Mouse (Mus musculus): ENCODE measurements at regions not wholly inside any gene's neighbourhood (a gene's known extent, or its start where the extent isn't known, plus 50 kb on each side); places are given as distances from the start of the nearest gene placed in this dataset.

- DNase-seq = no peak
- intact Hi-C loops (cut with DNase I) = no loop called here
Measured at GRCm38 (mm10) chr2:74363255-74363654, 216.0 kb downstream of the Lnpk start.

DNA sequence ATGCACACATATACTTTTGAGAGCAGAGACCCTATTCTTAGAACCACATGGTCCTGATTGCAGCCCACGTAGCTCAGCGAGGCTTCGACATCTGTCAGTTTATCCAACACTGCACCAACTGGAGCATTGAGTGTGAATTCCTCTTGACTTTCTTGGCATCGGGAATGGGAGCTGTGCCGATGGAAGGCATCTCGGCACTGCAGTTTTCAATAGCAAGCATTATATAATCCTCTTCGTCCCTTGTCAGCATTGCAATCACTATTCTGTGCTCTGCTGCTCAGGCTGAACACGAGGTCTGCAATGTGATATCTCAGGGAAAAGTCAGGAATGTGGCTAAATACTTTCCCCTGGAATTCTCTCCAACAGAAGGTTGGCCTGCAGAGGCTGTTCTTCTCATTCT is 224.6 kb downstream of the Lnpk start:
- peak in 1 of 2 experiments; percentile 8 for DNase-seq
- intact Hi-C loops (cut with DNase I) = no loop called here

- intact Hi-C loops (cut with DNase I) = no loop called here
- no peak for DNase-seq
Measured at GRCm38 (mm10) chr2:74349809-74350208, 229.4 kb downstream of the Lnpk start.

- intact Hi-C loops (cut with DNase I) = no loop called here
- no peak for DNase-seq
Measured at GRCm38 (mm10) chr2:74306301-74306700, 272.9 kb downstream of the Lnpk start.

- intact Hi-C loops (cut with DNase I) = loop anchor here (2.0 to 5.0 kb wide), 2 partner anchors 234 to 360 kb away; no protein-coding TSS in a partner anchor
- no peak for DNase-seq
Measured at GRCm38 (mm10) chr2:74300885-74301451, 278.3 kb downstream of the Lnpk start.

- intact Hi-C loops (cut with DNase I) = loop anchor here (2.0 to 5.0 kb wide), 2 partner anchors 233 to 360 kb away; no protein-coding TSS in a partner anchor
- peak; percentile 22 to 43 for DNase-seq
Measured at GRCm38 (mm10) chr2:74300366-74300791, 278.9 kb downstream of the Lnpk start.

- intact Hi-C loops (cut with DNase I) = no loop called here
- no peak for DNase-seq
Measured at GRCm38 (mm10) chr2:74292641-74293040, 286.6 kb downstream of the Lnpk start.

DNA sequence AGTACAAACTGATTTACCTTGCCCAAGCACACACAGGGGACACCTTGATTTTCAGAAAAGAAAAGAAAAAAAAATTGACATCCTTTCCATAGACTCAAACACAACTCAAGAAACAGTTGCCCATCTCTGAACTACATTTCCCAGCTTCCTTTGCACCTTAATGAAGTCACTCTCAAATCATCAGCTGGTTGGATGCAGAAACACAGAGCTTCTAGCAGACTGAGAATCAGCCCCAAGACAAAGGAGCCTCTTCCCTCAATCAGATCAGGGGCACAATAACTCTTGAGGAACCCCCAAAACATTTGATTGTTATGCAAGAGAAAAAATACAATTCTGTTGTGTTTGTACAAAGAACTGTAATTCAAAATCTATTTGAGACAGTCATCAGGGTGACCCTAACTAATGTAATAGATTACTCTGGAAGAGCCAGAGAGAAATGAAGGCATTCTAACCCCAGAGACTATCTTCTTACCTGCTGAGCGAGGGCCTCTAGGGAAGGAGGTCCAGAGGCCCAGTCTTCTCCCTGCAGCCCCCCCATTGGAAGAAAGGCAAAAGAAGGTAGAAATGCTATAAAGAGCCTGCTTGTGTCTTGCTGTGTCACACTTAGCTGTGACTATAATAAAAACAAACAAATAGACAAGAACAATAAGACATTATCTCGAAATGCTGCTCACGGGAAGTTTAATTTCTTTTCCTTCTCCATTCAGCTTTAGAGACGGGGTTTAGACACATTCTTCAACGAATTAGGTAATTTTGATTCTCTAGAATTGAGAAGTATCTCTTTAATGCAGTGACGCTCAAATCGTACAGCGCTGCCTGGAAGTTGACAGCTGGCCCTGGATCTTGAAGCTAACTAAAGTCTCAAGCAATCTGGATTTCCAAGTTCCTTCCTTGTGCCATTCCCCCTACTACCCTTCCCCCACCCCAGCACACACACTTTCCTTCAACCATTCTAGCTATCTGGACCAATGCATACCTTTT is 287.5 kb downstream of the Lnpk start:
- intact Hi-C loops (cut with DNase I) = no loop called here
- no peak for DNase-seq

DNA sequence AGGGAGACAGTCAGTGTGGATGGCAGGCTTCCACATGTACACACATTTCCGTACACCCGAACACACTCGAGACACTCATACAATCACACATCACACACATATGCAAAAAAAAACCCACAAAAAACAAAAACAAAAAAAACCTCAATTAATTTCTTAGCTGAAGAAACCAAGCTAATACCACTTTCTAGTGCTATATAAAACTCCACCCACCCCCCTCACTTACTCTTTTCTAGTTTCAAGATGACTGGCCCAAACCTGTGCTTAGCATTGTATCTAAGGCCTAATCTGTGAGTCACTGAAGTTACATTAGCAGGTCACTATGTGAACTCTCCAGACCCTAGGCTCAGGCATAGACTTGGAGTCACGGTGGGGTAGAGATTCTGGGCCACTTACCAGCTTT is 293.6 kb downstream of the Lnpk start:
- no peak for DNase-seq
- intact Hi-C loops (cut with DNase I) = no loop called here

DNA sequence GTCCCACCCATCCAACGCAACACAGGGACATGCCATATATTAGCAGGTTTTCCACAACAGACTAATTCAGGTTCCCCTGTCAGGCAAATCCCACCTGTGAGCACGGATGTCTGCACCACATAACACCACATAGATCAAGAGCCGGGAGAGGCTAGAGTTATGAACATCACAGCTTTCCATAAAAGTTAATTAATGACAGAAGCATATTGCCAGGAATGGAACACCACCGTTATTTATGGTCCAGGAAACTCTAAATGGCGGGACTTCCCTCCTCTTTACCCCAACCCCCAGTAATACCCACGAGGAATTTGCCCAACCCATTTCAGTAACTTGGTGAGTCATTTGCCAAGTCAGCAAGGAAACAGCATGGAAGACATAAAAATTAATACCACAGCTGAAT is 314.3 kb downstream of the Lnpk start:
- intact Hi-C loops (cut with DNase I) = no loop called here
- no peak for DNase-seq

- DNase-seq = no peak
- intact Hi-C loops (cut with DNase I) = no loop called here
Measured at GRCm38 (mm10) chr2:74257034-74257781, 322.0 kb downstream of the Lnpk start.

DNA sequence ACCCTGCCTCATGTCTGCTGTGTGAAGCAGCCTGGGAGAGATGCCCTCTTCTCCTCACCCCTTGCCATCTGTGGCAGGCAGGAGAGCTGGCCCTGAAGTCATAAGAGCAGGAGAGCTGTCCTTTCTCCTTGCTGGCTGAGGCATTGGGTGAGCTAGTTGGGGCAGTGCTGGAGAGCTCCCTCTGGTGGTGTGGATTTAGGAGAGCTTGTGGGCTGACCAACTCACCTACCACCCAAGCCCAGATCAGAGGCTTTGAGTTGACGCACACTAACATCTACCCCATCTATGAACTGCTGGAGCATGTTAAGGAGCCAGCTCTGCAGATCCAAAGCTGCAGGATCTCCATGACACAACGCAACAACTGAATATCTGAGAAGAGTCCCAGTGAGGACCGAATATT is 331.7 kb downstream of the Lnpk start:
- intact Hi-C loops (cut with DNase I) = loop anchor here (2.0 kb wide), 1 partner anchor 181 kb away; no protein-coding TSS in a partner anchor
- no peak for DNase-seq

DNA sequence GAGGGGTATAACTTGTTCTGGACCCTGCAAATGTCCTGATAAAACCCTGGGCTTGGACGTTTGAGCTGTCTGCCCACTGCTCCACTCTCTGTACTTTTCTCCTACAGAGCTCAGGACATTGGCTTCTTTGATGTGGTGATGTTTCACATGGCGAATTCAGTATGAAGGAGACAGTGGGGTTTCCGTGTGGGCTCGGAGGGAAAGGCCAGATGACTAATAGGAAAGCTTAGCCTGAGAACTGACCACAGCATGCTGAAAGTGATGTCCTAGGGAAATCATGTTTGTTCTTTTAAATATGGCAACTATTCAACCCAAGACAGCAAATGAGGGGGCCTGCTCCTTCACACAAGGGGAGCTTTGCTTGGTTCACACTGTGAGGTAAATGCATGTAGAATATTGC is 332.6 kb downstream of the Lnpk start:
- no peak for DNase-seq
- intact Hi-C loops (cut with DNase I) = loop anchor here (2.0 kb wide), 1 partner anchor 180 kb away; no protein-coding TSS in a partner anchor

- intact Hi-C loops (cut with DNase I) = no loop called here
Measured at GRCm38 (mm10) chr2:74244203-74244602, 333.1 kb upstream of the Atp5g3 start.

GRCm38 (mm10) chr2:74243801-74244200 is 332.7 kb upstream of the Atp5g3 start:
- intact Hi-C loops (cut with DNase I) = no loop called here
- no peak for DNase-seq

More at GRCm38 (mm10) chr2:74244203-74244602, 333.1 kb upstream of the Atp5g3 start:
- no peak for DNase-seq

GRCm38 (mm10) chr2:74239586-74239985 is 328.5 kb upstream of the Atp5g3 start:
- intact Hi-C loops (cut with DNase I) = no loop called here
- DNase-seq = no peak

DNA sequence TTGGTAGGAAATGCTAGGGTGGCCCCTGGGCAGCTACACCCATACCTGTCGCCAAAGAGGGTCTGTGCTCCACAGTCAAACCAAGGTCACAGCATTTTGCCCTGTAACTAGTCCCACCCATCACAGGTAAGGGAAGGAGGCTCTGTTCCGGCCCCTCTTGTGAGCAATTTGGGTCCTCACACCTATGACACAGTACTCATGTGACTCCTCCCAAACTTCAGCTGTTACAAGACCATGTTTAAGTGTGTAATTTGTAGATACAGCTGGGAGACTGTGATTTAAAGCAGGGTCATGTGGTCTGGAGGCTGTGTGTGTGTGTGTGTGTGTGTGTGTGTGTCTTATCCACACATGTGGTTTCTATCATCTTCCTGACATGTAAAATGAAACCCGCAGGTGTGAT is 306.3 kb upstream of the Atp5g3 start:
- intact Hi-C loops (cut with DNase I) = no loop called here
- no peak for DNase-seq

- intact Hi-C loops (cut with DNase I) = no loop called here
Measured at GRCm38 (mm10) chr2:74210210-74210609, 299.1 kb upstream of the Atp5g3 start.

GRCm38 (mm10) chr2:74209421-74209917 is 298.3 kb upstream of the Atp5g3 start:
- intact Hi-C loops (cut with DNase I) = no loop called here
- no peak for DNase-seq

More at GRCm38 (mm10) chr2:74210210-74210609, 299.1 kb upstream of the Atp5g3 start:
- DNase-seq = no peak

DNA sequence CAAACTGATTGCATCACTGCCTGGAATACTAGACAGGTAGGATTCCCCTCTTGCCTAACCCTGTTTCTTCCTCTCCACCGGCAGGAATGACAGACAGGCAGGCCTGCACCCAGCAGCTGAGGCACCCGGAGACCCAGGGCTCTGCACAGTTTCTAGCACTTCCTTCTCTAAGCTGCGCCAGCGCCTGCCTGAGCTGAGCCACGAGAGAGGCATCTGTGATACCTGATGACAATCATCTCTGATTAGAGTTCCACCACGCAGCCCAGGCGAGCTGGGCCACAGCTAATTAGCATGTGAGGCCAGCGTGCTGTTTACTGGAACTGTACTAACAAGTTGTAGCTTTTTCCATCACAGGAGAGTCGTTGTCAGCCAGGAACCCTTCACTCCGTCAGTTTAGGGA is 296.3 kb upstream of the Atp5g3 start:
- DNase-seq = no peak
- intact Hi-C loops (cut with DNase I) = no loop called here

DNA sequence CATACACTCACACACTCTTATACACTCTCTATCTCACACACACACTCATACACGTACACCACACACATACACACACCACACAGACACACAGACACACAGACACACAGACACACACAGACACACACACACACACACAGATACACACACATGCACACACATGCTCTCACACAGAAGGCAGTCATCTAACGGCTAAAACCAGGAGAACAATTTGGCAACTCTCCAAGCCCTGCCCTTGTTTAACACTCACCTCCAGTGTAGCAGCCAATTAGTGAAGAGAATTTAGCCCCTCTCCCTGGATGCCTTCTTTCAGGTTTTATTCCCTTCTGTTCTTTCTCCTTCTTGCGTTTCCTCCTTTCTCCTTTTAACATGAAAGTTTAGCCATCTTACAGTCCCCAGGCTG is 291.6 kb upstream of the Atp5g3 start:
- intact Hi-C loops (cut with DNase I) = no loop called here
- no peak for DNase-seq

All from heart, postnatal 36 days (tissue).